ENCODE assay signal across 9 mouse cellular contexts in the genomic region with DNA sequence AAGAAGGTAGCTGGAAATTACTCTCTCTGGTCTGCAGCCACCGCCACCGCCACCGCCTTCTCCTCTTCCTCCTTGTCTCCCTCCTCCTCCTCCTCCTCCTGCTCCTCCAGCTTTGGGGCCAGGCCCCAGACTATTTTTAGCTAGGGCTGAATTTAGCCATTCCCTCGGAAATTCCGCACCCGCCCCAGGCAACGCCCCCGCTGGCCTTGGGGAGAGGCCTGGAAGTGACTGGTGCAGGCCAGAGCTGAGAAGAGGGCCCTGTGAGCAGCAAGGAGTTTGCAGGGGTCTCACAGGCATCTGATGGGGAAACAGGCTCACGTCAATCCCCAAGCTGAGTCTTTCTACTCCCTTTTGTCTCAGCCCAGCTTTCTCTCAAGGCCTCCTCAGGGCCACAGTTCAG. TPM values are rescaled to one million over a fixed set of nuclear protein-coding genes. Genes with fewer than 3 reads are reported as not detected.
DNase-seq lines count a peak whose midpoint lies in the region; ATAC-seq lines count a peak whose summit lies in the region.
"Had no signal": no experiment of that assay in that cellular context is flagged by ENCODE, and none has a peak within 500 bp of the region (broad histone marks: within the 10 kb centered on the region; RNA-seq: fewer than 3 reads in every experiment).

No protein-coding gene starts in this region.

- H3K4me3 ChIP-seq in kidney, embryonic 14.5 days (ENCODE audit: low read length) = peak overlapping the region; percentile 4; the same call in 1 of the 2 replicates
- peak overlapping the region; percentile 19; the same call in 1 of the 2 replicates for H3K4me3 ChIP-seq in embryonic facial prominence, embryonic 10.5 days
- no peak overlapping the region for H3K4me3 ChIP-seq in lung, embryonic 16.5 days (ENCODE audit: low read length)

- H3K27me3 ChIP-seq in kidney, embryonic 14.5 days (ENCODE audit: control insufficient read depth, insufficient read depth, low read length) = no peaks in the 10 kb centered on the region
- H3K27me3 ChIP-seq in embryonic facial prominence, embryonic 10.5 days (replicated peaks; ENCODE audit: low read depth, poor library complexity, severe bottlenecking) = no peaks in the 10 kb centered on the region
- H3K27me3 ChIP-seq in lung, embryonic 16.5 days (ENCODE audit: control insufficient read depth, insufficient read depth, low read depth, low read length) = no peaks in the 10 kb centered on the region

- ATAC-seq in kidney, embryonic 14.5 days (ENCODE audit: low FRiP score, low TSS enrichment) = no peak
- peak; percentile 60 for ATAC-seq in lung, embryonic 16.5 days (ENCODE audit: low read depth)

- intact Hi-C loops in heart, postnatal 36 days (cut with DNase I) = no loop called here

- 24% methylated on average over 9 of the region's 9 CpGs for WGBS in kidney, embryonic 14.5 days
- WGBS in embryonic facial prominence, embryonic 10.5 days = 35% methylated on average over 9 of the region's 9 CpGs
- 14% methylated on average over 9 of the region's 9 CpGs for WGBS in lung, embryonic 16.5 days

- DNase-seq in kidney, adult 8-10 months = no peak
- peak; percentile 46 for DNase-seq in embryonic facial prominence, embryonic 10.5 days (ENCODE audit: low spot score)
- peak; percentile 66 to 73 for DNase-seq in heart, postnatal 36 days
- DNase-seq in right cerebral cortex, postnatal 36 days (ENCODE audit: low spot score in 2 of 2) = no peak
- DNase-seq in embryo, embryonic 10.5 days (ENCODE audit: low spot score) = no peak
- DNase-seq in thymus, postnatal 10 days (ENCODE audit: low spot score in 2 of 2) = no peak

- H3K27ac ChIP-seq in kidney, embryonic 14.5 days (ENCODE audit: low read depth, low read length) = peak overlapping the region; percentile 92
- H3K27ac ChIP-seq in embryonic facial prominence, embryonic 10.5 days (replicated peaks) = peak overlapping the region; percentile 82
- peak overlapping the region; percentile 91 for H3K27ac ChIP-seq in lung, embryonic 16.5 days (ENCODE audit: low read length)

- peak overlapping the region; percentile 45; the same call in 1 of the 2 replicates for H3K9ac ChIP-seq in kidney, embryonic 14.5 days (ENCODE audit: low read depth, low read length)
- H3K9ac ChIP-seq in lung, embryonic 16.5 days (ENCODE audit: low read length) = peak overlapping the region; percentile 16

- H3K4me1 ChIP-seq in kidney, embryonic 14.5 days (ENCODE audit: control insufficient read depth, insufficient read depth, low read length) = peaks cover 72% of the 10 kb centered on the region
- peaks cover 98% of the 10 kb centered on the region for H3K4me1 ChIP-seq in embryonic facial prominence, embryonic 10.5 days
- peaks cover 75% of the 10 kb centered on the region for H3K4me1 ChIP-seq in lung, embryonic 16.5 days (replicated peaks; ENCODE audit: control insufficient read depth, insufficient read depth, low read length)

- peaks cover 50% of the 10 kb centered on the region for H3K36me3 ChIP-seq in kidney, embryonic 14.5 days (ENCODE audit: control insufficient read depth, insufficient read depth, low read length)
- peaks cover 95% of the 10 kb centered on the region for H3K36me3 ChIP-seq in embryonic facial prominence, embryonic 10.5 days (replicated peaks)
- H3K36me3 ChIP-seq in lung, embryonic 16.5 days (ENCODE audit: control insufficient read depth, insufficient read depth, low read length) = peaks cover 24% of the 10 kb centered on the region
- H3K36me3 ChIP-seq: G1E had no signal

- H3K4me2 ChIP-seq in kidney, embryonic 14.5 days (replicated peaks; ENCODE audit: low read depth, low read length) = peak overlapping the region; percentile 21; the same call in 1 of the 2 replicates
- H3K4me2 ChIP-seq in lung, embryonic 16.5 days (ENCODE audit: low read depth, low read length) = peak overlapping the region; percentile 40

- H3K9me3 ChIP-seq in kidney, embryonic 14.5 days (ENCODE audit: control insufficient read depth, low read length) = no peaks in the 10 kb centered on the region
- H3K9me3 ChIP-seq in embryonic facial prominence, embryonic 10.5 days = no peaks in the 10 kb centered on the region
- H3K9me3 ChIP-seq in lung, embryonic 16.5 days (ENCODE audit: control insufficient read depth, low read length) = no peaks in the 10 kb centered on the region
- H3K9me3 ChIP-seq: G1E had no signal

RNA-seq across cellular contexts. Expression of a gene that starts 13.7 kb away (rescaled TPM):
- polyA plus RNA-seq in kidney, embryonic 14.5 days (2014; fragmentation: Nextera tagmentation; extraction: Ambion mirVana) = 11.6 and 15.5 TPM in 2 replicates
- 9.3 and 9.8 TPM in 2 replicates for polyA plus RNA-seq in embryonic facial prominence, embryonic 10.5 days (2016; fragmentation: Nextera tagmentation; extraction: Ambion mirVana)
- total RNA-seq in heart, postnatal 36 days (2021) = 10 to 100 TPM; 24.3 to 29.9 TPM
- 10.6 and 11.8 TPM in 2 replicates for polyA plus RNA-seq in lung, embryonic 16.5 days (2015; fragmentation: Nextera tagmentation; extraction: Ambion mirVana)

RNA-seq across cellular contexts. Expression of a gene that starts 54.9 kb away (rescaled TPM):
- polyA plus RNA-seq in kidney, embryonic 14.5 days (2014; fragmentation: Nextera tagmentation; extraction: Ambion mirVana) = 2.8 and 3.1 TPM in 2 replicates
- polyA plus RNA-seq in embryonic facial prominence, embryonic 10.5 days (2016; fragmentation: Nextera tagmentation; extraction: Ambion mirVana) = 4.8 and 5.2 TPM in 2 replicates
- total RNA-seq in heart, postnatal 36 days (2021) = 1 to 10 TPM; 2.1 to 3.1 TPM
- 3.0 and 3.8 TPM in 2 replicates for polyA plus RNA-seq in lung, embryonic 16.5 days (2015; fragmentation: Nextera tagmentation; extraction: Ambion mirVana)

RNA-seq across cellular contexts. Expression of a gene that starts 56.3 kb away (rescaled TPM):
- polyA plus RNA-seq in kidney, embryonic 14.5 days (2014; fragmentation: Nextera tagmentation; extraction: Ambion mirVana) = 3.6 and 4.4 TPM in 2 replicates
- 1.8 and 3.0 TPM in 2 replicates for polyA plus RNA-seq in embryonic facial prominence, embryonic 10.5 days (2016; fragmentation: Nextera tagmentation; extraction: Ambion mirVana)
- total RNA-seq in heart, postnatal 36 days (2021) = 1 to 10 TPM; 4.3 to 4.7 TPM
- polyA plus RNA-seq in lung, embryonic 16.5 days (2015; fragmentation: Nextera tagmentation; extraction: Ambion mirVana) = 9.1 and 10.1 TPM in 2 replicates

Comparison
In these comparisons a context has a peak if more than half of its experiments do, and no peak if none do; other contexts are left out.
1. DNase-seq: peak in embryonic facial prominence, embryonic 10.5 days (single experiment) and heart, postnatal 36 days (2 of 2); none in kidney, adult 8-10 months (0 of 2), right cerebral cortex, postnatal 36 days (0 of 2), embryo, embryonic 10.5 days (single experiment) and thymus, postnatal 10 days (0 of 2).
2. Peak in every context shown above with its lines, with median percentiles within 50 percentile points of each other: H3K27ac ChIP-seq.